Mouse (Mus musculus) MEL (cell line): ENCODE measurements around the gene Senp1. TPM values are rescaled to one million over a fixed set of nuclear protein-coding genes. Genes with fewer than 3 reads are reported as not detected.

Source experiments
- DNase-seq: peaks from one replicate; pipeline ENCODE4 v3.0.0; 2011; ENCODE audit warnings: low read depth, low spot score
- H3K27ac ChIP-seq: 2 replicates; pipeline ENCODE4 v1.5.1; 2012; ENCODE audit warnings: low read depth, mild to moderate bottlenecking, control low read depth, low read length, moderate library complexity; ENCODE audit not compliant: control insufficient read depth
- H3K27me3 ChIP-seq, 2 experiments: fragments of 150-350 bp in 1 of 2; sonication (generic) in 1 of 2; 2 replicates each; pipeline ENCODE4 v1.6.1; 2012; ENCODE audit warnings: low read length in 2 of 2, mild to moderate bottlenecking in 2 of 2, improper control_type of control experiment in 1 of 2, moderate library complexity in 1 of 2; ENCODE audit not compliant: insufficient read depth in 2 of 2, control insufficient read depth in 1 of 2
- H3K36me3 ChIP-seq, 2 experiments: 2 replicates each; pipeline ENCODE4 v1.6.1; 2012 to 2014; ENCODE audit warnings: low read length in 2 of 2, improper control_type of control experiment in 1 of 2, inconsistent platforms in 1 of 2, mild to moderate bottlenecking in 1 of 2; ENCODE audit not compliant: insufficient read depth in 2 of 2, control insufficient read depth in 1 of 2
- H3K4me1 ChIP-seq, 2 experiments: fragments of 150-350 bp in 1 of 2; sonication (generic) in 1 of 2; 2 replicates each; pipeline ENCODE4 v1.6.1; 2012; ENCODE audit warnings: low read length in 2 of 2, improper control_type of control experiment in 1 of 2, mild to moderate bottlenecking in 1 of 2; ENCODE audit not compliant: insufficient read depth in 2 of 2, control insufficient read depth in 1 of 2
- H3K4me3 ChIP-seq, 2 experiments: fragments of 150-350 bp in 1 of 2; sonication (generic) in 1 of 2; 2 replicates each; pipeline ENCODE4 v1.5.1; 2012; ENCODE audit warnings: low read depth in 2 of 2, low read length in 2 of 2, mild to moderate bottlenecking in 2 of 2, moderate library complexity in 2 of 2, control low read depth in 1 of 2, improper control_type of control experiment in 1 of 2; ENCODE audit not compliant: control insufficient read depth in 1 of 2, insufficient read depth in 1 of 2
- H3K79me2 ChIP-seq: 2 replicates; pipeline ENCODE4 v1.6.1; 2012; ENCODE audit warnings: mild to moderate bottlenecking, low read length, moderate library complexity; ENCODE audit not compliant: control insufficient read depth, poor library complexity, insufficient read depth
- H3K9ac ChIP-seq: 2 replicates; pipeline ENCODE4 v1.6.1; 2012; ENCODE audit warnings: low read depth, mild to moderate bottlenecking, control low read depth, low read length, moderate library complexity; ENCODE audit not compliant: control insufficient read depth, poor library complexity, severe bottlenecking
- H3K9me3 ChIP-seq: fragments of 150-350 bp; sonication (generic); replicated peaks from 2 replicates; pipeline ENCODE4 v1.6.1; 2012; ENCODE audit warnings: mild to moderate bottlenecking, low read length, improper control_type of control experiment, moderate library complexity; ENCODE audit not compliant: insufficient read depth
- CHD1 ChIP-seq: IDR thresholded peaks from 2 replicates; pipeline ENCODE4 v1.6.1; 2012; ENCODE audit warnings: low read depth, mild to moderate bottlenecking, inconsistent platforms, low read length, improper control_type of control experiment
- CHD2 ChIP-seq: IDR thresholded peaks from 2 replicates; pipeline ENCODE4 v1.6.1; 2011; ENCODE audit warnings: low read length, improper control_type of control experiment
- CTCF ChIP-seq, 3 experiments: IDR thresholded peaks in 2 of 3; conservative IDR thresholded peaks in 1 of 3; 2 replicates each; pipeline ENCODE4 v1.5.1; 2011 to 2012; ENCODE audit warnings: low read length in 3 of 3, low read depth in 2 of 3, mild to moderate bottlenecking in 2 of 3, improper control_type of control experiment in 1 of 3, inconsistent platforms in 1 of 3, mixed read lengths in 1 of 3, moderate library complexity in 1 of 3; ENCODE audit not compliant: control insufficient read depth in 1 of 3, insufficient read depth in 1 of 3, poor library complexity in 1 of 3, severe bottlenecking in 1 of 3
- E2F4 ChIP-seq: IDR thresholded peaks from 2 replicates; pipeline ENCODE4 v1.6.1; 2011; ENCODE audit warnings: low read depth, low read length, improper control_type of control experiment, borderline replicate concordance
- ELF1 ChIP-seq: IDR thresholded peaks from 2 replicates; pipeline ENCODE4 v1.6.1; 2014; ENCODE audit warnings: low read depth, mild to moderate bottlenecking, inconsistent platforms, low read length, improper control_type of control experiment, moderate library complexity
- ETS1 ChIP-seq: IDR thresholded peaks from 2 replicates; pipeline ENCODE4 v1.6.1; 2012; ENCODE audit warnings: low read depth, mild to moderate bottlenecking, inconsistent platforms, low read length, improper control_type of control experiment, moderate library complexity
- GATA1 ChIP-seq: IDR thresholded peaks from 2 replicates; pipeline ENCODE4 v1.6.1; 2011; ENCODE audit warnings: low read depth, low read length, improper control_type of control experiment
- JUND ChIP-seq: IDR thresholded peaks from 2 replicates; pipeline ENCODE4 v1.6.1; 2011; ENCODE audit warnings: low read depth, mild to moderate bottlenecking, improper control_type of control experiment, low read length
- MAFK ChIP-seq: IDR thresholded peaks from 2 replicates; pipeline ENCODE4 v1.6.1; 2011; ENCODE audit warnings: low read depth, mild to moderate bottlenecking, low read length, improper control_type of control experiment, borderline replicate concordance
- MYB ChIP-seq: IDR thresholded peaks from 2 replicates; pipeline ENCODE4 v1.6.1; 2011; ENCODE audit warnings: mild to moderate bottlenecking, low read depth, low read length, improper control_type of control experiment
- MYC ChIP-seq: IDR thresholded peaks from 2 replicates; pipeline ENCODE4 v1.6.1; 2011; ENCODE audit warnings: low read depth, mild to moderate bottlenecking, low read length, improper control_type of control experiment, moderate library complexity
- NELFE ChIP-seq: IDR thresholded peaks from 2 replicates; pipeline ENCODE4 v1.6.1; 2011; ENCODE audit warnings: low read depth, low read length, improper control_type of control experiment
- NRF1 ChIP-seq: IDR thresholded peaks from 2 replicates; pipeline ENCODE4 v1.6.1; 2014; ENCODE audit warnings: low read depth, mild to moderate bottlenecking, inconsistent platforms, low read length, improper control_type of control experiment, moderate library complexity; ENCODE audit not compliant: poor library complexity, insufficient read depth, severe bottlenecking
- POLR2AphosphoS5 ChIP-seq: IDR thresholded peaks from 2 replicates; pipeline ENCODE4 v1.6.1; 2012; ENCODE audit warnings: low read depth, borderline replicate concordance, mild to moderate bottlenecking, inconsistent platforms, low read length, moderate library complexity, mixed read lengths
- SMC3 ChIP-seq: IDR thresholded peaks from 2 replicates; pipeline ENCODE4 v1.6.1; 2011; ENCODE audit warnings: low read depth, low read length, improper control_type of control experiment
- UBTF ChIP-seq: IDR thresholded peaks from 2 replicates; pipeline ENCODE4 v1.6.1; 2012; ENCODE audit warnings: low read depth, mild to moderate bottlenecking, inconsistent platforms, low read length, improper control_type of control experiment, moderate library complexity, borderline replicate concordance; ENCODE audit not compliant: insufficient read depth
- ZMIZ1 ChIP-seq: IDR thresholded peaks from 2 replicates; pipeline ENCODE4 v1.6.1; 2012; ENCODE audit warnings: low read depth, mild to moderate bottlenecking, inconsistent platforms, low read length, improper control_type of control experiment, moderate library complexity
- ZNF384 ChIP-seq: IDR thresholded peaks from 2 replicates; pipeline ENCODE4 v1.6.1; 2012; ENCODE audit warnings: low read depth, mild to moderate bottlenecking, inconsistent platforms, low read length, improper control_type of control experiment
- polyA plus RNA-seq, 2 experiments: library from polyadenylated mRNA; stranded (reverse) in 1 of 2; unstranded in 1 of 2; fragments of >175 nt in 1 of 2; fragments of >200 nt in 1 of 2; gene quantifications; 2 replicates each; pipeline versions ENCODE4 v1.2.1 to v1.2.4; 2012; ENCODE audit warnings: low replicate concordance in 2 of 2, low read depth in 1 of 2; ENCODE audit not compliant: insufficient read length in 2 of 2, insufficient read depth in 1 of 2, missing spikeins in 1 of 2
- total RNA-seq: library from RNA; depleted of rRNA; stranded (reverse); fragments of 300-350 nt; gene quantifications from 2 replicates; pipeline ENCODE4 v1.2.3, GENCODE M21; 2012

Senp1 gene
- total and polyA plus RNA-seq, 3 experiments, result 34.1 to 96.5 TPM; not detected in 1

DNA sequence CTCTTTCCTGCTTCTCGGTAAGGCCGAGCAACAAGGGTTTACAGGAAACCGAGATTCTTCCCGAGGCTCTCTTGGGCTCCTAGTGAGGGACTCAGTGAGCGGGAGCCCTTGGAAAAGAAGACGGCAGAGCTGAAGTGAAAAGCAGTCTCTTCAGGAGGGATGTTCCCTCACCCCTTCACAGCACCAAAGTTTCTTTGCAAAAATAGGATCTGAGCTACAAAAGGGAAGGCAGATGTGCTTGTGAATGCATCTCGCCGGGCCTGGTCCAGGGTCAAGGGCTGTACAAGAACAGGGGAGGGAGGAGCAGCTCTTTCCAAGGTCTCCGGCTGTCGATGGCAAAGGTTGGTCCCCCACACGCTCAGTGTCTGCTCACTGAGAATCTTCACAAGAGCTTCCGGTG, 51.0 kb downstream of the Senp1 start:
- Histone ChIP-seq H3K9me3 (no peaks in the 10 kb centered on the region), H3K79me2 (no peaks in the 10 kb centered on the region), H3K9ac (no peak overlapping the region), H3K4me3 (no peak overlapping the region), H3K27me3 (no peaks in the 10 kb centered on the region), H3K27ac (no peak overlapping the region), H3K4me1 (no peaks in the 10 kb centered on the region)
- TF ChIP-seq CTCF (IDR thresholded peaks at IDR 0.05 in 2 of 3, conservative IDR thresholded peaks at IDR 0.05 in 1 of 3; ENCODE audit: control insufficient read depth in 1 of 3, insufficient read depth in 1 of 3, low read depth in 2 of 3, low read length in 3 of 3, poor library complexity in 1 of 3, severe bottlenecking in 1 of 3) (no peak), MYB (no peak), ZNF384 (no peak), E2F4 (no peak), MAFK (no peak), JUND (no peak), UBTF (no peak), ZMIZ1 (no peak), CHD2 (no peak), SMC3 (no peak), MYC (no peak), CHD1 (no peak), ELF1 (no peak), GATA1 (no peak), ETS1 (no peak), NELFE (no peak)
- TF ChIP-seq, all 39 proteins: peak for 0
- DNase-seq, result no peak
- peaks cover 0 to 45% of the 10 kb centered on the region in 2 experiments; a peak in 2 of 4 replicates for H3K36me3 ChIP-seq

DNA sequence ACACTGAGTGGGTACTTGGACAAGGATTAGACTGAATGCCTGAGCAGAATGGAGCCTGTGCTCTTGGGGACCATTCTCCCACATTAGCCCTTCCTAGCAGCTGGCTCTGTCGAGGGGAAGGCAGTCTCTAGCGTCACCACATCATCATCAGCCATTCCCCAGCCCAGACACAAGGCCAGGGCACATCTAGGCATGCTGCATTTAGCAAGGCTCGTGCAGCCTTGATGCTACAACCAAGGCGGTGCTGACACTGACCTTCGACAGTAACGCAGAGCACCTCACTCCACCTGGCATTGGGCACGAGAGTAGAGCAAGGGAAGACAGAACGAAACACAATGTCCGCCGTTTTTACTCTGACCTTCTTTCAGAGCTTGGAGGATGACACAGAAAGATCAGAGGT, 53.9 kb downstream of the Senp1 start:
- H3K4me3 ChIP-seq, result no peak overlapping the region
- no peak for DNase-seq
- no peaks in the 10 kb centered on the region for H3K79me2 ChIP-seq
- TF ChIP-seq NRF1 (no peak), POLR2AphosphoS5 (peak; percentile 92; the same call in 1 of the 2 replicates)
- H3K27ac ChIP-seq, result no peak overlapping the region
- no peaks in the 10 kb centered on the region for H3K4me1 ChIP-seq
- no peaks in the 10 kb centered on the region for H3K27me3 ChIP-seq
- H3K9ac ChIP-seq, result no peak overlapping the region
- H3K36me3 ChIP-seq, result peaks cover 0 to 25% of the 10 kb centered on the region in 2 experiments; a peak in 2 of 4 replicates
- no peaks in the 10 kb centered on the region for H3K9me3 ChIP-seq
